Mouse (Mus musculus) bone marrow macrophage, adult 2 months (primary cell): ENCODE measurements around the gene Pip4k2c.

ENCODE experiments used
- CTCF ChIP-seq: IDR thresholded peaks from 2 replicates; pipeline ENCODE4 v1.5.1; 2012; ENCODE audit warnings: low read depth, mild to moderate bottlenecking, low read length, moderate library complexity
- POLR2A ChIP-seq: IDR thresholded peaks from 2 replicates; pipeline ENCODE4 v1.6.1; 2012; ENCODE audit warnings: mild to moderate bottlenecking, low read depth, low read length, borderline replicate concordance

GRCm38 (mm10) chr10:127227163-127227562 lies 15.8 kb upstream of the Pip4k2c start:
- TF ChIP-seq POLR2A = no peak
- no peak for TF ChIP-seq CTCF
